Mouse (Mus musculus) adrenal gland, adult 8-10 months (tissue): Measurements from ENCODE around the gene Ube2k. TPM values are rescaled to one million over a fixed set of nuclear protein-coding genes. Genes with fewer than 3 reads are reported as not detected.

ENCODE experiments used
- total RNA-seq, 4 experiments: library from RNA; stranded (reverse); gene quantifications; 2 replicates each; pipeline ENCODE4 v1.2.4; 2022

Gene Ube2k
- total RNA-seq, 4 experiments from 2014 or later: 65.6 to 84.9 (median 75.1) TPM

Other genes starting within 250 kb of the Ube2k start
- 10 to 100 TPM; 49.3 to 58.4 (median 53.8) TPM for gene Rfc1, start 201.6 kb upstream of the Ube2k start, total RNA-seq
- 1 to 10 TPM in 3 of 4 experiments, under 1 TPM in 1; 0.80 to 6.0 (median 4.5) TPM for gene Klb, start 188.9 kb upstream of the Ube2k start, total RNA-seq
- gene Rpl9, start 145.8 kb upstream of the Ube2k start, total RNA-seq: 1,000 to 10,000 TPM in 3 of 4 experiments, 100 to 1,000 TPM in 1; 977 to 1,080 (median 1,050) TPM
- gene Lias, start 145.7 kb upstream of the Ube2k start, total RNA-seq: 10 to 100 TPM; 51.2 to 69.4 (median 58.5) TPM
- gene Ugdh, start 101.3 kb upstream of the Ube2k start, total RNA-seq: 10 to 100 TPM; 68.1 to 84.6 (median 74.7) TPM
- 10 to 100 TPM in 1 of 4 experiments, 1 to 10 TPM in 2, not detected in 1; 3.6 to 12.4 (median 6.2) TPM for gene Gm43552, start 44.4 kb upstream of the Ube2k start, total RNA-seq
- gene Smim14, start within 50 bp of the Ube2k start, total RNA-seq: 100 to 1,000 TPM; 187 to 201 (median 193) TPM
- gene Pds5a, start 161.0 kb downstream of the Ube2k start, total RNA-seq: 100 to 1,000 TPM in 3 of 4 experiments, 10 to 100 TPM in 1; 82.9 to 122 (median 111) TPM
- 10 to 100 TPM; 14.0 to 16.9 (median 14.9) TPM for gene N4bp2, start 226.3 kb downstream of the Ube2k start, total RNA-seq